Mouse (Mus musculus) MEL (cell line): ENCODE data around the gene Smpd3.

Experiments used
- CTCF ChIP-seq, 3 experiments: IDR thresholded peaks in 2 of 3; conservative IDR thresholded peaks in 1 of 3; 2 replicates each; pipeline ENCODE4 v1.5.1; 2011 to 2012; ENCODE audit warnings: low read length in 3 of 3, low read depth in 2 of 3, mild to moderate bottlenecking in 2 of 3, improper control_type of control experiment in 1 of 3, inconsistent platforms in 1 of 3, mixed read lengths in 1 of 3, moderate library complexity in 1 of 3; ENCODE audit not compliant: control insufficient read depth in 1 of 3, insufficient read depth in 1 of 3, poor library complexity in 1 of 3, severe bottlenecking in 1 of 3
- ELF1 ChIP-seq: IDR thresholded peaks from 2 replicates; pipeline ENCODE4 v1.6.1; 2014; ENCODE audit warnings: low read depth, mild to moderate bottlenecking, inconsistent platforms, low read length, improper control_type of control experiment, moderate library complexity
- EP300 ChIP-seq, 2 experiments: IDR thresholded peaks; 2 replicates each; pipeline ENCODE4 v1.6.1; 2011; ENCODE audit warnings: improper control_type of control experiment in 2 of 2, low read length in 2 of 2, low read depth in 1 of 2, mild to moderate bottlenecking in 1 of 2
- ETS1 ChIP-seq: IDR thresholded peaks from 2 replicates; pipeline ENCODE4 v1.6.1; 2012; ENCODE audit warnings: low read depth, mild to moderate bottlenecking, inconsistent platforms, low read length, improper control_type of control experiment, moderate library complexity
- UBTF ChIP-seq: IDR thresholded peaks from 2 replicates; pipeline ENCODE4 v1.6.1; 2012; ENCODE audit warnings: low read depth, mild to moderate bottlenecking, inconsistent platforms, low read length, improper control_type of control experiment, moderate library complexity, borderline replicate concordance; ENCODE audit not compliant: insufficient read depth
- ZC3H11A ChIP-seq: IDR thresholded peaks from 2 replicates; pipeline ENCODE4 v1.6.1; 2012; ENCODE audit warnings: low read depth, mild to moderate bottlenecking, inconsistent platforms, low read length, improper control_type of control experiment

DNA sequence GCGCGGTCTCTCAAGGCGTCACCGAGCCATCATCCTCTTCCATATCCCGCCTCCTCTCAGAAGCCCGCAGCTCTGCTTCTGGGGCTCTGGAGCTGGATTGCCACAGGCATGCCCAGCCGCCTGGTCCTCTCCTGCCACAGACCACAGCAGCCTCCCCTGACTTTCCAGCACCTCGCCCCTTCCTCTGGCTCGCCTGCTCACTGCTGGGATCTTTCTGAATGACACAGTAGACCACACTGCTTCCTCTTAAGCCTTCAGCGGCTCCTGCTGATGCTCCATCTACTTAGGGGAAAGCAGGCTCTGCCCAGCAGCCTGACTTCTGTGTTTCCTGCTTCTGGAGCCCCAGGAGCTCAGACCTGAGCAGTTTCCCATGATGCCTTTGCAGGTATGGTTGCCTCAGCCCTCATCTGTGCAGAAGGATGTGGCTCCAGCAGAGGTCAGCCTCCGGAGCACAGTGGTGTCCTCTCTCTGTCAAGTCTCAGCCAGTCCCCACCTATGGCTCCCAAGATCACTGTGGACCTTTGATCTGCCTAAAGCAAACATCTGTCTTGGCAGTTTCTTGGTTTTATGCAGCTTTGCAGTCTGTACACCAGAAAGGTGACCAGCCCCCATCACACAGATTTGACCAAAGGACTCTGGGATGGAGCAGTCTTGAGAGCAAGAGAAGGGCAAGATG lies 59.3 kb downstream of the Smpd3 start:
- no peak for TF ChIP-seq UBTF
- no peak for TF ChIP-seq EP300 (IDR thresholded peaks at IDR 0.05; ENCODE audit: low read depth in 1 of 2, low read length in 2 of 2)
- no peak for TF ChIP-seq CTCF (IDR thresholded peaks at IDR 0.05 in 2 of 3, conservative IDR thresholded peaks at IDR 0.05 in 1 of 3; ENCODE audit: control insufficient read depth in 1 of 3, insufficient read depth in 1 of 3, low read depth in 2 of 3, low read length in 3 of 3, poor library complexity in 1 of 3, severe bottlenecking in 1 of 3)
- no peak for TF ChIP-seq ELF1
- TF ChIP-seq ETS1 = no peak
- no peak for TF ChIP-seq ZC3H11A
